Mouse (Mus musculus) CD8-positive naive resting alpha-beta T cell, adult 2 months (primary cell): ENCODE data around the gene Afap1l2.

ENCODE experiments used
- DNase-seq, 2 experiments: peaks; one replicate each; pipeline ENCODE4 v3.0.0; 2022; ENCODE audit warnings: low read depth in 2 of 2, low spot score in 2 of 2

Afap1l2 gene

DNA sequence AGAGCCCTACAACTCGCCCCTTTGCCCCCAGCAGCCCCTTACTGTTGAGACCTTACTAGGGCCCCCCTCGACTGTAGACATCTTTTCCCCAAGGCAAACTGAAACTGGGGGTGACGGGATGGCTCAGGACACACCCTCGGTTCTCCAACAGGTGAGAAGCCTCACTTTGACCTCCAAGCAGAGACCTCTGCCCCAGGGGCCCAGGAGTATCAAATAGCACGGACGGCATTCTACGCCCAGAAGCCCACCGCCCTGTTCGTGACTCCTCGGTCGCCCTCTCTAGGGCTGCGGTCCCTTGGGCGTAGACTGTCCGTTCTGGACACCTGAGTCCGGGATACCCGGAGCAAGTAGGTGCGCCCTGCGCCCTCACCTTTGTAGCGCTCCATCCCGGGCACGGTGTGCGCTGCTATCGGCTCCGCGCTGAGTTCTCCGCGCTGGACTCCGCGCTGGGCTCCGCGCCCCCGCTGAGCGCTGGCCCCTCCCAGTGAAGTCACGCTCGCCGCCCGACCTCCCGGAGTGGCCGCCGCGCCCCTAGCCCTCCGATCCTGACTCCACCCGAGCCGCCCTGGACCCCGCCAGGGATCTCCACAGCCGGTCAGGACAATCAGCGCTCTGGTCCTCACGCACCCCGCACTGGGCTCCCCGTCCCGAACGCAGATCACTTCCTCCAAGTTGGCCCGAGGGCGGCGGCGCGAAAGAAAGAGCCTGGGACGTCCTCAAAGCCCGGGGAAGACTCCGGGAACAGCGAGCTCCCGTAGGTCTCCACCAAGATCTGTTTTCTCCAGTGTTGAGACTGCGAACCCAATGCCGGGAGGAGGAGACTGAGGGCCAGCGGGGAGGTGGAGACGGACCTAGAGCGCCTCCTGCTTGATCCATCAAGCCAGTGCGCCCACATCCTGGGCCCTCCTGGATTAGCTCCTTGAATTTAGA lies at the start of gene Afap1l2:
Gene Afap1l2 (minus strand): TSS at position 448 of the 930 bp plus-strand sequence.
- no peak for DNase-seq

DNA sequence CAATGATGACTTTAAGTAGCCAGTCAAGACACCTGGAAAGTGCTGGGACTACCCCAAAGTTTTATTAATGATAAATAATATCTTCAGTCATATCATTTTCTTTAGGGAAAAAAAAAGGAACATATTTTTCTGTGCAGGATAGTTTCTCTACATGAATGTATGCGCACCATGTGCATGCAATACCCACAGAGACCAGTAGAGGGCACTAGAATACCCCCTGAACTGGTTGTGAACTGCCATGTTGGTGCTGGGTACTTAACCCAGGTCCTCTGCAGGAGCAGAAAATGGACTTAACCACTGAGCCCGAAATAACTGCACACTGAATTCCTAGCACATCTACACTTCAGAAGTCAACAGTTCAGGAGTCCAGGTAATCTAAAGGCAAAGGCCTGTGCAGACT lies 49.5 kb upstream of the Afap1l2 start:
- DNase-seq, result no peak

DNA sequence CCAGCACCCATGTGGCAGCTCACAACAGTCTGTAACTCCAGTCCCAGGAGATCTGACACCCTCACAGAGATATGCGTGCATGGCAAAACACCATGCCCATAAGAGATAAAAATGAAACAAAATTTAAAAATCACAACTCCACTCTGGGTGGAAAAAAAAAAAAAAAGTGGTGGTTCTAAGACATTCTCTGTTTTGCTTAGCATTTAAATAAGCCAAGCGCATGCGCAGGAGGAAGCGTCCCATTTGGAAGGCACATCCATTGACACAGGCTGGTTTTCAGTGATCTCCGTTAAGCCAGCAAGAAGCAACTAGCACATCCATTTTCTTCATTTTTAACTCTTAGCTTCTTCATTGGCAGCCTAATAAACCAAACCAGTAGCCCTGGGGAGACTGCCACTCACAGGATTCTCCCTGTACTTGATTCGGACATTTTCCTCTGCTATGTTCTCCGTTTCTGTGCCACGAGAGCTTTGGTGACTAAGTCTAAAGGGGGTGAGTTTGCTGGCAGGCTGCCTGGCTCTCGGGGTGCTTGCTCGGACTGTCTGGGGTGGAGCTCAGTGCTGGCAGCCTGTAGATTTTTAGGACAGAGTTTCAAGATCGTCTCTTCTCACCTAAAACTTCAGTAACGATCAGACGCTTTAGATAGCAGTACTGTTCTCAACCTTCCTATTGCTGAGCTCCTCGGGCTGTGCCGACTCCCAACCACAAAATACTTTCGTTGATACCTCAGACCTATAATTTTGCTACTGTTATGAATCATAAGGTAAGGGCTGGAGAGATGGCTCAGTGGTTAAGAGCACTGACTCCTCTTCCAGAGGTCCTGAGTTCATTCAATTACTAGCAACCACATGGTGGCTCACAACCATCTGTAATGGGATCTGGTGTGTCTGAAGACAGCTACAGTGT lies 47.4 kb upstream of the Afap1l2 start:
- DNase-seq, result no peak

DNA sequence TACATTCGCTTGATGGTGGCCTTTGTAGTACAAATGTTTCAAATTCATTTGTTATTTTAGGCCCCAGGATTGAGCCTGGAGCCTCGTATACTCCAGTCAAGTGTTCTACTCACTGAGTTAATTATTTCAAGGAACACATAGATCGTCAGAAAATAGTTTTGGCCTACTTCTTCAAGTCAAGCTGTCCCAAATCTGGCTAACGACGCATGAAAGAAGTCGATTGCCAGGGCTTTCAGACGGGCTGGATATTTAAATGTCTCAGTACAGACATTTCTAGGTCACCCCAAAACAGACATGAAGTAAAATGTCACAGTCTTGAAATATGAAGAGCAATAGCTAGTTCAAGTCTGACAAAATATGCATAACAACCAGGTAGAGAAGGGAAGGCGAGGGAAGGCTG lies 44.9 kb upstream of the Afap1l2 start:
- DNase-seq, result no peak

DNA sequence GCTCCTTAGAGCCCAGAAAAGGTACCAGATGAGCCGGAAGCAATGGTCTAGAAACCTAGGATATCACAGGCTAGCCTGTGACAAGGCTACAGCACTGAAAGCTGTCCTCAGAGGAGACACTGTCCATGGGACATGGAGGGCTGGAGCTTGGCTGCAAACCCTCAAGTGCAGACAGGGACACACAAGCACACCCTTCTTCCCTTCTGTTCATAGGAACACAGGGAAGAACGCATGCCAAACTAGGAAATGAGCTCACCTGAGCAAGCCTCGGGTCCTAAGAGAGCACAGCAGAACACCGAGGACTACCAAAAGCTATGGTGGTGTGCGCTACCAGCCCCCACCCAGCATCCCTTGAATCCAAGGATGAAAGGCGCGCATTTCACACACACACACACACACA lies 44.0 kb upstream of the Afap1l2 start:
- no peak for DNase-seq

DNA sequence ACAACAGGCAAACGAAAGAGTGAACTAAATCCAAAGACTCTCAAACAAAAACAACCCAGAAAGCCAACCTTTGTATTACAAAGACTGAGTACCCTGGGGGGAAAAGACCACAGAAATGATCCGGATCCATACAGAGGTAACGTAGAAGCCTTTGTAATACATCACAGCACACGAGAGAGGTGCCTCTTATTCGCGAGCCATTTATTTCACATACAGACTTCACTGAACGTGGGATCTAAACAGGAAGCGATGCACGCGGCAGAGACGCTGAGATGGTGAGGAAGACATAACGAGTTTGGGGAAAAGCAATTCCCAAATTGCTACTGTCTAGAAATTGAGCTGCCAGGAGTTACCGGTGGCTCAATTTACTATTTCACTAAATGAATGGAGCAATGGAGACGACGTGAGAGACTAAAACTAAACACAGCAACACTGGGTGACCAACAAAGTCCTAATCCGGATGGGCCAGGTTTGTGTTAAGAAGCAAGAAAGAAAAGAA lies 41.6 kb upstream of the Afap1l2 start:
- no peak for DNase-seq

DNA sequence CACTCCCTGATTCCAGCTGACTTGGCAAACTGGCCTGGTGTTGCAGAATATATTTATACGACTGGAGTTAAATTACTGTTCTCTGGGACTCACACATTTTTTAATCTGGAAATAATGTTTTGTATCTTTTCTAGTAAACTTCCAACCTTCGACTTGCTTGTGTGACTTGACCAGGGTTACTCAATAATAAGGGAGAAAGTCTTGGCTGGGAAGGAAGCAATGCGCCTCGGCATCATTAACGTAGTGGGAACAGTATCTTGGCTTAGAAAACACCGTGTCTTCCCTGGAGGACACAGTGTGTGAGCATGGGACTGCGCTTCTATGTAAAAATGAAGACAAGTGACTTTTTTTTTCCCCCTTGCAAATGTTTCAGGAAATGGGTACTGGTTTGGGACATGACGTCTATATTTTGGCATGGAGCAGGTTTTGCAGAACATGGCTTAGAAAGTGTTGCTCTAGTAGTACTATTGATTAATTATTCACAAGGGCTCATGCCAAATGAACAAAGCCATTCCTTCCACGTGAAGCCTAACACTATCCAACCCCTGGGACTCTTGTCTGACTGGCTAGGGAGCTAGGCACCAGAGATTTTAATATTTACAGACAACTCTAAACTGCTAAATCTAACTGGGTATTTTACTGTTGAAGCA lies 39.8 kb upstream of the Afap1l2 start:
- no peak for DNase-seq

DNA sequence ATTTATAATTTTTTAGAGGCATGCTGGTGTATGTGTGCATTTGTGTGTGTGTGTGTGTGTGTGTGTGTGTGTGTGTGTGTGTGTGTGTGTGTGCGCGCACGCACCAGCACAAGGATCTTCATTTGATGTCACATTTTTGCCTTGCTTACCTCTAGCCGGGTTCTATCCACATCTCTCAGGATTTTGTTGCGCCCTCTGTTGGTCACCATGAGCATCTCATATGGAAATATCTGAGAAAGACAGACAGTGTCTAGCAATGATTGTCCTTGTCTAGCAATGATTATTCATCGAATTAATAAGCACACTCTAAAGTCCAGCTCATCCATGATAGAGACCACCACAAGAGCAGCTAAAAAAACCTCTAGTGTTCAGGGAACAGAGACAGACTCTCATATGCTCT lies 31.2 kb upstream of the Afap1l2 start:
- peak in 1 of 2 experiments; percentile 29 for DNase-seq

DNA sequence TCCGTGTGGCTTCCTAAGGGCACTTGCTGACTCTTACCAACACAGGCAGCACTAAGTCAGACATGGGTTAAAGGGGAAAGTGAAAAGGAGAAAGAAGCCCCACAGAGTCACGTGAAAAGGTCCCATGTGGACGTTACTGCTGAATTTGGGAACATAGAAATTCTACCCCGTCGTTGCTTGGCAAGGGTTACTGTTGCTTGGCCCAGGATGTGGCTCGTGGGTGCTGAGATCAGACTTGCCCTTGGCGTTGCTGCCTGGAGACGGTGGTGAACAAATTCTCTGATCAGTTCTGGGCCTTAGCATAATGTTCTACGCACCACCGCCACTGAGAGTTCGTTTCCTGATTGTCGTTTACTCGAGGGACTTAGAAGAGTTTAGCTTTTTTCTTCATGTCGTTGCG lies 28.8 kb upstream of the Afap1l2 start:
- no peak for DNase-seq

DNA sequence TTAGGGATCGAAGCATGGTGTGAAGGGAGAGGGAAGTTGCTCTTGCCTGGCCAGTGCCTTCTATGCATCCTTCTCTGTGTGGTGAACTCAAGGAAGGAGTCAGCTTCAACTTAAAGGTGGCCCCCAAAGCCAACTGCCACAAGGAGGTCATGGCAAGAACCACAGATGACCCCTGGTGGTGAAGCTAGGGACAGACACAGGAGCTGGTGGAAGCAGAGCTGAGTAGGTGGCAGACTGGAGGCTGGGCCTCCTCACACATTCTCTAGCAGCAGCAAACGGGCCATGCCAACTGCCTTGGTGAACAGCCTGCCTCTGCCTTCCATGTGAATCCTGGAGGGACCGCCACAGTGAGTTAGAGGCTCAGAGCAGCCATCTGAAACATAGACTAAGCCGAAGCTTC lies 23.6 kb upstream of the Afap1l2 start:
- DNase-seq, result peak; percentile 41 to 45

DNA sequence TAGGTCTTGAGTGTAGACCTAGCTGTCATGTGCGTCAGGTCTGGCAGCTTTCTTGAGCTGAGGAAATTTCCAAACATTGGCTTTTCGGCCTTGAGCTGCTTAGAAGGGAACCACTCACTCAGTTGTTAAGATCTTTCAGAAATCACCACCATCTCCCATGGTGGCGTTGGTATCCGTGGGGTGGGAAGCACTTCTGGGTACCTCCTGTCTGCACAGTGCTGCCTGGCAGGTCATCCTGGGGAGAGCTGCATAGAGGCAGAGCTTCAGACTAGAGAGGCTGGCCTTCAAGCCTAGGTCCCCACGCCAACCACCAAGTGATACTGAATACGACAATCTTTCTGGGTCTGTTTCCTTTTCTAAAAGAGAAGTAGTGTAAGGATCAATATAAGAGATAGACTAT lies 21.4 kb upstream of the Afap1l2 start:
- no peak for DNase-seq

DNA sequence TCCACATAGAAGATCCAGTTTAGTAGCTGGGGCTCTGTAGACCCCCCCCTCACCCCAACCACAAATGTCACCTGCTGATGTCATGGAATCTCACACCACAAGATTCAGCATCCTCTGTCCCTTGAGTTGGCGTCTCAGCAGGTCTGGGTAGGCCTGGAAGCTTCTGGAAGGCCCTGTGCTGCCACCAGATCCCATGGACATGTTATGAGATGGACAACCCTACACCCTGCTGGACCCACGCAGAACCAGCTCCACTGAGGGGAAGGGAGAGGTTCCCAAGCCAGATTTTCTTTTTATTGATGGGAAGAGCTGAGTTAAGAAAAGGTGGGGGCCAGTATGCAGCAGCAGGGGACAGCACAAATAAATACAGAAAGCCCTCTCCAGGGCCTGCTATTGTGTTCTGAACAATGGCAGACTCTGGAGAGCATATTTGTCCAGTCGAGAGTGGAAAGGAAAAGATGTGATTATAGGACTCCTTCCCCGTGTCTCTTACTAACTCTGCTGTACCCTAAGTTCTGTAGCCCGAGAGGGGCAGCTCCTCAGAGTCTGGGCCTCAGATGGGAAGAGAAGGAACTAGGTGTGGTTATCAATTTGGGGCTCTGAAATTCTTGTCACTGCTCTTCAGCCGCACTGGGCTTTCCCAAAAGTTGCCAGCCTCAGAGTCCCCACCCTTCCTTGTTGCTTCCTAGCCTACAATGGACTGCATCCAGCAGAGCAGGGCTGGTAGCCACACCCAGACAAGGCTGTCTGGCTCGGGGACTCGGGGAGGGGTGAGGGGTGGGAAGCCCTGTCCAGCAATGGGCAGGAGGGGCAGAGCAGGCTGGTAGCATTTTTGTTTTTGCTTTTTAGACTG lies 20.5 kb upstream of the Afap1l2 start:
- DNase-seq, result no peak

DNA sequence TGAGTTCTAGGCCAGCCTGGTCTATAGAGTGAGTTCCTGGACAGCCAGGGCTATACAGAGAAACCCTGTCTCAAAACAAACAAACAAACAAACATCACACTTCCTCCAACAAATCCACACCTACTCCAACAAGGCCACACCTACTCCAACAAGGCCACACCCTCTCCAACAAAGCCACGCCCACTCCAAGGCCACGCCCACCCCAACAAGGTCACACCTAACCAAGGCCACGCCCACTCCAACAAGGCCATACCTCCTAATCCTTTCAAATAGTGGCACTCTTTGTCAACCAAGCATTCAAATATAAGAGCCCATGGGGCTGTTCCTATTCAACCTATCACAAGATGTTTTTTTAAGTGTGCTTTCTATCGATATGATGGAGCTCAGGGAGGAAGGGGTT lies 18.5 kb upstream of the Afap1l2 start:
- no peak for DNase-seq

DNA sequence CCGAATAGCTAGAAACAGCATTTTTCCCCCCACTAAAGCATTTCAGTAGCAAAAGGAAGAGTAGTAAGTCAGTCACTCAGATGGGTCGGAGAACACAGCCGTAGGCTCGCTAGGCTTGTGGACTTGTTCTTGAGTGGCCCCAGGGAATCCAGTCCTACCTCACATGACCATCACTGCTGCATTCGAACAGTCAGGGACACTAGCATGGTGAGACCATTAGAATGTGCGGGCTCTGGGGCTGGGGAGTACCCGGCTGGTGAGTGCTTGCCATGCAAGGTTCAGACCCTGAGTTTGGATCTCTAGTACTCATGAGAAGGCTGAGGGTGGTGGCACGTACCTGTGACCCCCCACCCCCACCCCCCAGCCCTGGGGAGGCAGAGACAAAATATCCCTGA lies 9.8 kb upstream of the Afap1l2 start:
- no peak for DNase-seq

DNA sequence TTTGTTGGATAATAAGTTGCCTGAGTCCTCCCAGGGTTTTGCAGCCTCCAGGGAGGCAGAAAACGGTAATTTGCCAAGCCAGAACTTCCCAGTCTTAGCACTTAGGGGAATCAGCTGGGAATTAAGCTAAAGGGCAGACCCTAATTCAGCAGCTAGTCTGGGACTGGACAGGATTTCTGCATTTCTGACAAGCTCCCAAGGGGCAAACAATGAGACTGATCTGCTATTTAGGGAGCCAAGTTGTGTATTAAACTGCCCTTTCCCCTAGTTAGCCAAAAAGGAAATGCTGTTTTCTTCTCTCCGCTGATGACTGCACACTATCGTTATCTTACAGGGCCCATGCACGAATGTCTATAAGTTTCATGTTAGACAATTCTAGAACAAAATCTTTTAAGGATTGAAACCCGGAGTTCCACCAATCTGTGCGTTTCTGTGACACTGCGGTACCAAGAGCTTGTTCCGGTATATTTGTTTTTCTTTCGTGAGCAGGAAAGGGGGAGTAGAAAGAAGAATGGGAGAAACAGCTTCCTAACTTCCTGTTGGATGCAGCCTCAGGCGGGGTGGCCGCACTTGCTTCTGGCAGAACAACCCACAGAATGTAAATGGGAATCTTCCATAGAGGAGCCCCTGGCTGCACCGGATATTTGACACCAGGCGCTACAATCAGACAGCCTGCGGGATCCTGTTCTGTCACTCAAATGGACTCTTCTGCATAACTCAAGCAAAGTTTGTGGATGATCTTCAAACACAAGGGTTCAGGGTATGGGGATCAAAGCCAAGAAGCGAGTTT lies 9.2 kb upstream of the Afap1l2 start:
- DNase-seq, result no peak

DNA sequence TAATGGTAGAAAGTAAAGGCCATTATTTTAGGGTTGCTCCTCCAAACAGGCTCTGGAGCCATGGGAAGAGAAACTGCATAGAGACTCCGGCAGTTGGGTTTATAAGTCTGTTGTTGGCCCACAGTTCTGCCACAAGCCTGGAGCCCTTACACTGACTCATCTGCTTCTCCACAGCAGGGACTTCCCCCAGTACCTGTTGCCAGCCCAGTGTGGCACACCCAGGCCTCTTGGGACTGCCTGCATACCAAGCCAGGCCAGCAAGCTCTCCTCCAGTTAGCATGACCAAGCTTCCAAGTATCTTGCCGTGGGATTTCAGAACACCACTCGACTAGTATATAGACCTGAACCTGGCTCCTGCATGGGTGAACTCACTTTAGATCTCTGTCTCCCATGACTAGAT lies 6.8 kb upstream of the Afap1l2 start:
- no peak for DNase-seq

DNA sequence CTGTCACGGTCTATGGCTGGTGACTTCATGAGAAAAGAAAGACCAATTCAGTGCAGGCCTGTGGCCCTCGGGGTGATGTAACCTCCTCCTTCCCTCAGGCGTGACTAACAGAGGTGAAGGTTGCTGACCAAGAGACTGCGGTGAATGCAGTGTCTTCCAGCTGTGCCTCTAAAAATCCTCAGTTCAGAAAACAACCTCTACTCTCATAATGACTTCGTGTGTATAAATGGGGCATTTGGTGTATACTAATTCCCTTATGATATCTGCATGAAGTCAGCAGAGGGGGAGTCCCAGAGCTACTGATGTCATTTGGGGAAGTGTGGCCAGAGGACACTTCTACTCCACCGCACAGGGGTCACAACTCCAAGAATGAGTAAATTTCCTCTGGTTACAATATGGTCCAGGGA lies 5.2 kb upstream of the Afap1l2 start:
- no peak for DNase-seq

DNA sequence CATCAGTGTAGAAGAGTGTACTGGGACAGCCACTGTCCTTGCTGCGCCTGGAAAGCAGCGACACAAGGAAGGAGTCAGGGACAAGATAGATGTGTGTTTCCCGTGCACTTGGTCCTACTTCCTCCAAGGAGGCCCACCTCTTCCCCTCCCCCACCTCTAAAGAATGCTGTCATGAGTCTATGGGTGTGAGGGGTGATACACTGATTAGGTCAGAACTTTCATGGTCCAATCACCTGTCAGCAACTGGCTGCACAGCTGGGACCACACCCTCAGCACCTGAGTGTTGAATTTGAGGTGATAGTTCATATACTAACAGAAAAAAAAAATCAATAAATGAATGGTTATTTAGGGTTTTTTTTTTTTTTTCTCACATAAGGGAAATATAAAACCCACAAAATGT lies 4.0 kb upstream of the Afap1l2 start:
- no peak for DNase-seq

DNA sequence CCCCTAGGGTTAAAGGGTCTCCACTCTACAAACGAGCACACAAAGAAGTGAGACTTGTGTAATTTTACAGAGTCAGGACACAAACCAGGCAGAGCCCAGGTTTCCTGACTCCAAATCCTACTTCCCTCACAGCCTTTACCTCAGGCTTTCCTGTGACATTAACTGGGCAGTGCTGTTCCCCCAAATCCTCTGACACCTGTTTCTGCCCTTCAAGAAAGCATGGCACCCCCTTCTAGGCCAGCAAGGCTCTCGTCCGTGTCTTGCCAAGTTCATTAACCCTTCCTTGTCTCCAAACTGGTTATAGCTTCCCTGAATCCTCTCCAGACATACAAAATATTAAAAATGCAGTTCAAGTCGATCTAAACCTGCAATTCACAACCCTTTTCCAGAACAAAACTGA lies 2.0 kb upstream of the Afap1l2 start:
- no peak for DNase-seq

DNA sequence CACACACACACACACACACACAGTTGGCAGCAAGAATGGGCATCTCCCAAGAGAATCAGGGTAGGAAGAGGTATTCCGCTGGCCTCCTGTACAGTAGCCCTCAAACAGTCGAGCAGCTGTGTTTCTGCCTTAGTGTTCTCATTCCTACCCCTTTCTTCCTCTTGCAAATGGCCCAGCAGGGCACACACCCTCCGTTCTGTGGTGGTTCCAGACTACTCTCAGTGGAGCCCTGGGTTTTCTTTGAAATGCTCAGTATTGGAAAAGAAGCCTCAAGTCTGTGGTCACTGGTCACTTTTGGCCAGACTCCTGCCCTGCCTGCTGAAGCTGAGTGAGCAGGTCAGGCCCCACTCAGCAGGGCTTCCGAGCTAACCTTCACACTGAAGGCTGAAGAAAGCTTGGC lies 1.6 kb upstream of the Afap1l2 start:
- no peak for DNase-seq
